Mouse (Mus musculus): ENCODE measurements at regions not wholly inside any gene's neighbourhood (a gene's known extent, or its start where the extent isn't known, plus 50 kb on each side); places are given as distances from the start of the nearest gene placed in this dataset.
A peak's percentile ranks its signal among the peaks of the same experiment; 100 is the strongest.

DNA sequence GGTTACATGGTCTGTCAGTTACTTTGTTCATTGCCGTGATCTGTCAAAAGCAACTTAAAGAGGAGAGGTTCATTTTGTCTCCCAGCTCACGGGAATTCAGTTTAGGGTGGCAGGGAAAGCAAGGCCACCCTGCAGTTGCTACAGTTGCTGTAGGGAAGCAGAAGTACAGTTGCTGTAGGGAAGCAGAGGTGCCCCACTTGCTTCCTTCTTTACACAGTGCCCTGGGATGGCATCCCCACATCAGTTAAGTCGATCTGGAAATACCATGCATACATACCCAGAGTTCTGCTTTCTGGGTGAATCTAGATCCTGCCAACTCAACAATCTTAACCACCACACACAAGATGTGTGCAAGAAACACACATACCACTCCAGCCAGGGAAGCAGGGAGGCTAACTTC is 54.6 kb upstream of the Tfpi start:
- H3K4me3 ChIP-seq (ENCODE audit: low read depth, low read length) = no peak overlapping the region
- TF ChIP-seq CTCF (IDR thresholded peaks at IDR 0.05; ENCODE audit: low read depth) = no peak
- DNase-seq (no peak), ATAC-seq (ENCODE audit: insufficient read depth) (no peak)
- no peak overlapping the region for H3K4me2 ChIP-seq
- peaks cover 13% of the 10 kb centered on the region for H3K4me1 ChIP-seq (ENCODE audit: insufficient read depth)
- WGBS = 71% methylated on average over 3 of the region's 3 CpGs
- no peak overlapping the region for H3K27ac ChIP-seq (ENCODE audit: low read depth)
- H3K36me3 ChIP-seq (ENCODE audit: insufficient read depth) = no peaks in the 10 kb centered on the region
- no peak overlapping the region for H3K9ac ChIP-seq
- H3K9me3 ChIP-seq (ENCODE audit: low read depth, low read length) = no peaks in the 10 kb centered on the region
- no peaks in the 10 kb centered on the region for H3K27me3 ChIP-seq (ENCODE audit: insufficient read depth, low read length)

DNA sequence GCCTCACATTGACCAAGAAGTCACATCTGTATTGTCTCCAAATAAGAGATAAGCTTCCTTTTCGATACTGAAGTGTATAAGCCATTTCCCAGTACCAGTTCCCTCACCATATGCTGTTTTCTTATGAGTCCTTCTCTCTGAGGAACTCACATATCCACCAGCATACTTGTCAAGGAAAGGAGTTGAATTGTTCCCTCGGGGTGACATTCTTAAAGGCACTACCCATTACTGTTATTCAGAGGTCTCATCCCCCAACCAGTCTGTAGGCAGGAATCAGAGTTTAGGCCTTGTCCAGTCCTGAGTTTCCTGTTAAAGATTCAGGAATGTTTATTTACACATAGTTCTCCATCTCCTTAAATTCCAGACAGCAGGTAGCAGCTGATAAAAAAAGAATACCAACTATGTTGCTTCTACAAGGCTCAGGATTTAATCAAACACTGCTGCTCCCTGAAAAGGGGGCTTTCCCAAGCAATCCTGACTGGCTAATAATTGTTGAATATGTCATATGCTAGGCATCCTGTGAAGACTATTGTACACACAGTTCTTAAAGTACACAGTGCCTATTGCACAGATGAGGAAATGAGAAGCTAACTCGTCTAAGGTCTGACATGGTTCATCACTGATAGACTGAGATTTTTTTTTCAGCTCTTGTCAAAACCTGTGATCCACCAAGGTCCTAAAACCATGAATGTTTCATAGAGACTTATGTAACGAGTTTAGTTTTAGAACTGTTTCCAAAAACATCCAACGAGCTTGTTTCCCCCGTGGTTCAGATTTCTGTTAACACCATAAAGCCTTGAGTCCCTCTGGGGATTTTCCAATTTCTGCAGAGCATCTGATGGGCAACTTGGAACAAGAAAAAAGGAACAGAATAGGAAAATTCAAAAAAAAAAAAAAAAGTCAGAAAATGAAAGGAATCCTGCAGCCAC is 52.5 kb upstream of the Tfpi start:
- no peaks in the 10 kb centered on the region for H3K9me3 ChIP-seq (ENCODE audit: low read depth, low read length)
- DNase-seq (peak; percentile 31), ATAC-seq (ENCODE audit: insufficient read depth) (peak; percentile 53; the same call in 1 of the 2 replicates)
- H3K36me3 ChIP-seq (ENCODE audit: insufficient read depth) = no peaks in the 10 kb centered on the region
- no peak for TF ChIP-seq CTCF (IDR thresholded peaks at IDR 0.05; ENCODE audit: low read depth)
- H3K4me2 ChIP-seq = no peak overlapping the region
- H3K4me1 ChIP-seq (ENCODE audit: insufficient read depth) = peaks cover 16% of the 10 kb centered on the region
- H3K4me3 ChIP-seq (ENCODE audit: low read depth, low read length) = no peak overlapping the region
- no peak overlapping the region for H3K9ac ChIP-seq
- 56% methylated on average over 6 of the region's 6 CpGs for WGBS
- no peaks in the 10 kb centered on the region for H3K27me3 ChIP-seq (ENCODE audit: insufficient read depth, low read length)
- H3K27ac ChIP-seq (ENCODE audit: low read depth) = peak overlapping the region; percentile 21; the same call in 1 of the 2 replicates
